Mouse (Mus musculus) embryo, embryonic 9.5 days (tissue): ENCODE measurements at regions not wholly inside any gene's neighbourhood (a gene's known extent, or its start where the extent isn't known, plus 50 kb on each side); places are given as distances from the start of the nearest gene placed in this dataset.

Experiments
- DNase-seq: peaks from one replicate; pipeline ENCODE4 v3.0.0-alpha.2; 2017; ENCODE audit errors: extremely low spot score

- peak; percentile 17 for DNase-seq
These were observed 139.3 kb downstream of the Dcaf12l2 start for GRCm38 (mm10) chrX:44228847-44229246.
